Comparison of ENCODE assay signal across 13 mouse cellular contexts in genomic region chr11:57599304-57599703, GRCm38 (mm10).
"Had no signal": no experiment of that assay in that cellular context is flagged by ENCODE, and none has a peak within 500 bp of the region (broad histone marks: within the 10 kb centered on the region; RNA-seq: fewer than 3 reads in every experiment).

No protein-coding gene starts in this region.

- DNase-seq: kidney, adult 2 months; kidney, postnatal 14 days; lung, postnatal 14 days; right cerebral cortex, postnatal 14 days; thymus, postnatal 4 days had no signal

- H3K4me3 ChIP-seq: kidney, embryonic 15.5 days; lung, embryonic 15.5 days; megakaryocyte, embryonic 14.5 days; midbrain, embryonic 15.5 days; stomach, embryonic 15.5 days had no signal

- H3K4me1 ChIP-seq: megakaryocyte, embryonic 14.5 days had no signal

- H3K27ac ChIP-seq: kidney, embryonic 15.5 days; liver, embryonic 14.5 days; lung, embryonic 15.5 days; macrophage; stomach, embryonic 15.5 days had no signal

- H3K27me3 ChIP-seq: kidney, embryonic 15.5 days; lung, embryonic 15.5 days; stomach, embryonic 15.5 days had no signal

- H3K9me3 ChIP-seq: kidney, embryonic 15.5 days; lung, embryonic 15.5 days; midbrain, embryonic 15.5 days; stomach, embryonic 15.5 days had no signal

- H3K36me3 ChIP-seq: kidney, embryonic 15.5 days; lung, embryonic 15.5 days; midbrain, embryonic 15.5 days; stomach, embryonic 15.5 days had no signal

- H3K9ac ChIP-seq: kidney, embryonic 15.5 days; liver, embryonic 14.5 days; lung, embryonic 15.5 days; midbrain, embryonic 15.5 days; stomach, embryonic 15.5 days had no signal

- H3K4me2 ChIP-seq: kidney, embryonic 15.5 days; lung, embryonic 15.5 days; midbrain, embryonic 15.5 days; stomach, embryonic 15.5 days had no signal

- ATAC-seq: intestine, embryonic 16.5 days had no signal
